Mouse (Mus musculus) megakaryocyte-erythroid progenitor cell, adult 5-6 weeks (primary cell): ENCODE results near the gene 1700024P04Rik. TPM values are rescaled to one million over a fixed set of nuclear protein-coding genes. Genes with fewer than 3 reads are reported as not detected.

ENCODE experiments used
- total RNA-seq, 2 experiments: library from RNA; stranded (forward) in 1 of 2; stranded (reverse) in 1 of 2; fragments of 200-1000, 215-1000 nt in 1 of 2; fragments of >200 nt in 1 of 2; fragmentation: Nextera tagmentation in 1 of 2; gene quantifications; 2 replicates each; pipeline ENCODE4 v1.2.3; 2014 to 2017

1700024P04Rik gene
- total RNA-seq, 2 experiments from 2014 or later = not detected

Other genes with a start within 250 kb of the 1700024P04Rik start
- gene Fcho2, start 169.1 kb downstream of the 1700024P04Rik start, total RNA-seq (2014; fragmentation: Nextera tagmentation) = 42.2 and 43.0 TPM in 2 replicates
- gene Fcho2, start 169.1 kb downstream of the 1700024P04Rik start, total RNA-seq (2017) = 14.7 and 18.3 TPM in 2 replicates
- gene Tnpo1, start 58.2 kb downstream of the 1700024P04Rik start, total RNA-seq (2014; fragmentation: Nextera tagmentation) = 87.0 and 108 TPM in 2 replicates
- 117 and 119 TPM in 2 replicates for gene Tnpo1, start 58.2 kb downstream of the 1700024P04Rik start, total RNA-seq (2017)
- gene Zfp366, start 200.3 kb upstream of the 1700024P04Rik start, total RNA-seq (2014; fragmentation: Nextera tagmentation) = not detected in 2 replicates
- 0.47 TPM in 1 of 2 replicates, not detected in the other for gene Zfp366, start 200.3 kb upstream of the 1700024P04Rik start, total RNA-seq (2017)